Mouse (Mus musculus) gastrocnemius, postnatal 10 days (tissue): ENCODE results near the gene Olfr575. TPM values are rescaled to one million over a fixed set of nuclear protein-coding genes. Genes with fewer than 3 reads are reported as not detected.

Experiments used
- DNase-seq: peaks from one replicate; pipeline ENCODE4 v3.0.0; 2021; ENCODE audit warnings: mixed read lengths
- long read RNA-seq, 2 experiments: library from polyadenylated mRNA; stranded (forward); transcript quantifications; one replicate each; pipeline ENCODE4 v2.0.0; 2021
- total RNA-seq, 2 experiments: library from RNA; stranded (reverse); gene quantifications; 2 replicates each; pipeline ENCODE4 v1.2.3; 2021

Olfr575 gene
- not detected for total RNA-seq
- long read RNA-seq, experiment 1: 0 reads
- long read RNA-seq, experiment 2: 0 reads

GRCm38 (mm10) chr7:102958593-102958992 is at the start of gene Olfr575:
Olfr575 (minus strand) TSS chr7:102958775.
- no peak for DNase-seq

- DNase-seq: no peak
These were observed 30.6 kb upstream of the Olfr575 start, which contains the start of gene Olfr578 for GRCm38 (mm10) chr7:102989224-102989623. Olfr578 (minus strand) TSS chr7:102989324.

- DNase-seq: no peak
These were observed 17.3 kb upstream of the Olfr575 start, which contains the start of gene Olfr577 for GRCm38 (mm10) chr7:102975843-102976242. Olfr577 (minus strand) TSS chr7:102975943.

- no peak for DNase-seq
These were observed 15.8 kb upstream of the Olfr575 start for GRCm38 (mm10) chr7:102974399-102974798.

- DNase-seq: no peak
These were observed 3.8 kb upstream of the Olfr575 start, which contains the start of gene Olfr576 for GRCm38 (mm10) chr7:102962360-102962759. Olfr576 (plus strand) TSS chr7:102962660.

GRCm38 (mm10) chr7:102958137-102958536 is 438 bp downstream of the Olfr575 start:
- no peak for DNase-seq

- no peak for DNase-seq
These were observed 7.8 kb downstream of the Olfr575 start for GRCm38 (mm10) chr7:102950732-102951131.

- no peak for DNase-seq
These were observed 10.4 kb downstream of the Olfr575 start, which contains the start of gene Olfr574 for GRCm38 (mm10) chr7:102948167-102948566. Olfr574 (plus strand) TSS chr7:102948467.

GRCm38 (mm10) chr7:102943417-102943816 is 15.2 kb downstream of the Olfr575 start:
- no peak for DNase-seq

- DNase-seq: no peak
These were observed 16.1 kb downstream of the Olfr575 start, which contains the start of gene Olfr573-ps1 for GRCm38 (mm10) chr7:102942475-102942874. Olfr573-ps1 (minus strand) TSS chr7:102942575.

GRCm38 (mm10) chr7:102927105-102927504 is 31.5 kb downstream of the Olfr575 start:
- DNase-seq: no peak

- no peak for DNase-seq
These were observed 34.5 kb downstream of the Olfr575 start, which contains the start of gene Olfr572 for GRCm38 (mm10) chr7:102924109-102924508. Olfr572 (plus strand) TSS chr7:102924409.

- no peak for DNase-seq
These were observed 38.9 kb downstream of the Olfr575 start for GRCm38 (mm10) chr7:102919632-102920031.

- DNase-seq: no peak
These were observed 41.3 kb downstream of the Olfr575 start, which contains the start of gene Olfr571 for GRCm38 (mm10) chr7:102917032-102917875. Olfr571 (minus strand) TSS chr7:102917536.

GRCm38 (mm10) chr7:102916405-102916804 is 42.2 kb downstream of the Olfr575 start:
- no peak for DNase-seq

GRCm38 (mm10) chr7:102915261-102915660 is 43.3 kb downstream of the Olfr575 start:
- no peak for DNase-seq

Other genes starting within 250 kb of the Olfr575 start
- not detected for gene Olfr33, start 239.7 kb downstream of the Olfr575 start, total RNA-seq
- gene Olfr559, start 231.3 kb downstream of the Olfr575 start, total RNA-seq: not detected
- gene Olfr560, start 199.4 kb downstream of the Olfr575 start, total RNA-seq: not detected
- gene Olfr78, start 199.3 kb downstream of the Olfr575 start, total RNA-seq: 1 to 10 TPM; 1.3 to 1.4 TPM
- gene Olfr561, start 187.6 kb downstream of the Olfr575 start, total RNA-seq: not detected
- gene Olfr564, start 155.3 kb downstream of the Olfr575 start, total RNA-seq: not detected
- not detected for gene Olfr566, start 100.0 kb downstream of the Olfr575 start, total RNA-seq
- not detected for gene Olfr568, start 81.7 kb downstream of the Olfr575 start, total RNA-seq
- gene Olfr569, start 67.9 kb downstream of the Olfr575 start, total RNA-seq: not detected
- not detected for gene Olfr570, start 64.2 kb downstream of the Olfr575 start, total RNA-seq
- gene Olfr571, start 41.2 kb downstream of the Olfr575 start, total RNA-seq: not detected
- not detected for gene Olfr572, start 34.4 kb downstream of the Olfr575 start, total RNA-seq
- gene Olfr573-ps1, start 16.2 kb downstream of the Olfr575 start, total RNA-seq: not detected
- not detected for gene Olfr574, start 10.3 kb downstream of the Olfr575 start, total RNA-seq
- not detected for gene Olfr576, start 3.9 kb upstream of the Olfr575 start, total RNA-seq
- not detected for gene Olfr577, start 17.2 kb upstream of the Olfr575 start, total RNA-seq
- not detected for gene Olfr578, start 30.5 kb upstream of the Olfr575 start, total RNA-seq
- gene Olfr582, start 79.2 kb upstream of the Olfr575 start, total RNA-seq: not detected
- gene Olfr583, start 92.5 kb upstream of the Olfr575 start, total RNA-seq: not detected
- not detected for gene Olfr584, start 123.1 kb upstream of the Olfr575 start, total RNA-seq
- not detected for gene Olfr585, start 138.9 kb upstream of the Olfr575 start, total RNA-seq
- not detected for gene Olfr586, start 166.9 kb upstream of the Olfr575 start, total RNA-seq
- gene Olfr588-ps1, start 182.1 kb upstream of the Olfr575 start, total RNA-seq: not detected
- not detected for gene Olfr589, start 197.6 kb upstream of the Olfr575 start, total RNA-seq
- gene Olfr591, start 219.6 kb upstream of the Olfr575 start, total RNA-seq: not detected
- gene Olfr592, start 226.0 kb upstream of the Olfr575 start, total RNA-seq: not detected